Mouse (Mus musculus) ovary, adult 10 weeks (tissue): ENCODE measurements around the gene Phka2. TPM values are rescaled to one million over a fixed set of nuclear protein-coding genes. Genes with fewer than 3 reads are reported as not detected.

Experiments
- polyA plus RNA-seq: library from polyadenylated mRNA; stranded (reverse); fragments of 350-450 nt; fragmentation: Illumina TruSeq; extraction: RNeasy Lipid Tissue Mini Kit (QIAGEN cat#74804); gene quantifications from one replicate; pipeline ENCODE4 v1.2.3, GENCODE M21; 2014

Gene Phka2
- polyA plus RNA-seq: 13.7 TPM

DNA sequence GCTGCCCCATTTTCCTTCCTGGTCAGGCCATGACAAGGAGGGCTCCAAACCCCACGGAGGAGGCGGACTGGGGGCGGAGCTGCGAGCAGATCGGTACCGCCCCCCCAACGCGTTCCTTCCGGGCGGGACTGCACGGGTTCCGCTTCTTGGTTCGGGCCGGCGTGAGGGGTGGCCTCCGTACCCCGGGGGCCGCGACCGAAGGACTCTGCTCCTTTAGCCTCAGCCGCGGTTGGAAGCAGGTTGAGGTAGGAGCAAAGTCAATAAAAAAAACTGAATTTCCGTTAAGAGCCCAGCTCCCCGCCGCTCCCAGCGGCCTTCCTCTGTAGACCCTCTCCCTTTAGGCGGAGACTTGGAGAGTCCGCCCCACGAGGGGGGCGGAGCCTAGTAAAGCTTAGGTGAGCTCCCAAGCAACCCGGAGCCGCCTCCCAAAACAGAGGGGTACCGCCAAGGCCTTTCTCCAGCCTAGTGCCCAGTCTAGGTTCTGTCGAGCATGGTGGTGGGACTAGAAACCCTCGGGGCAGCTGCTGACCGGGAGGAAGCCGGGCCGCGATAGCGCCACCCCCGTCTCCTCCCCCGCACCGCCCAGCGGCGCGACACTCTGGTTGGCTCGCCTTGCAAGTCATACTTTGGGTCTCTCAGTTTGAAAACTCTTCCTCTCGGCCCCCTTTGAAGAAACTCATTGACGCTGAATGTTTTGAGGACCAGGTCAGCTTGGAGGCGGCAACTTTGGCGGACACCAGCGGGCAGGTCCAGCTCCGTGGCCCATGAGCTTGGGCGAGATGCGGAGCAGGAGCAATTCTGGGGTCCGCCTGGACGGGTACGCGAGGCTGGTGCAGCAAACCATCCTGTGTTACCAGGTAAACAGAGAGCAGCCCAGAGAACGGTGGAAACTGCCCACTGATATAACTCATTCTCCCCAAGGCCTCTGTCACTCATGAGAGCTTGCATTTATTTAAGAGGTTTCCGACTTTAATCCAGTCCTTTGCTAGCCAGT lies at the start of gene Phka2:
Gene Phka2, plus strand, starts transcription at position 119 of the 994 bp plus-strand sequence.

Other genes with a start within 250 kb of the Phka2 start
- gene Adgrg2, start 111.5 kb upstream of the Phka2 start, polyA plus RNA-seq: 16.2 TPM
- gene Ppef1, start 233.6 kb downstream of the Phka2 start, polyA plus RNA-seq: 1.9 TPM